Mouse (Mus musculus): Measurements from ENCODE around the gene Nfu1. TPM values are rescaled to one million over a fixed set of nuclear protein-coding genes. Genes with fewer than 3 reads are reported as not detected.

Gene Nfu1
- polyA plus RNA-seq, 1 experiment: 65.4 TPM

DNA sequence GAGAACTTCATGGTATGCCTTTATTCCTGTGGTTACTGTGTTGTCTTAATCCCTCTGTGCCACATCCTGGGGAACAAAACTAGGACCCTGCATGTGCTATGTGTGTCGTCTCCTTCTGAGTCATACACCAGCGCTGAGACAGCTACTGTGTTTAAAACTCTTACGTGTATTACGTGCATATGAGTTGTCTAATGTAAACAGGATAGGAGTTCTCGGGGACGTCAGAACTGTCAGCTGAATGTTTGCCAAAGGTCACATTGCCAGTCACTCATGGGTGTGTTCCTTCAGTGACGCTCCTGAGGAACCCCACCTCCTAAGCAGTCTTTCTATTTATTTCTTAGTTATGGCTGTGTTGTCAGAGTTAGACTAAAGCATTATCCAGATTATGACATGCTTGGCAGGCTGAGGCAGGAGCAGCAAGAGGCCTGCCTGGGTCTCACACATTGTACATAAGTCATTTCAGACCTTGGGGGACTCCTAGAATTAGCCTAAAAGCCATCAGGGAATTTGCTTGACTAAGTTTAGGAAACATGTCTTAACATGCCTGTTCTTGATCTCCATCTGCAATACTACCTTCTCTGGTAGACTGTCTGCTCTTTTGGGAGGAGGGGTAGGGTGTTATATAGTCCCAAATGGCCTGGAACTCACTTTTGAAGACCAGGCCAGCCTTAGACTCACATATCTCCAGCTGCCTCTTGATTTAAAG, 60.3 kb downstream of the Nfu1 start:
- no peak for TF ChIP-seq CTCF (IDR thresholded peaks at IDR 0.05; ENCODE audit: control insufficient read depth, insufficient read depth, low read length)
- no peak for TF ChIP-seq POLR2A (IDR thresholded peaks at IDR 0.05; ENCODE audit: borderline replicate concordance, control insufficient read depth, low read depth, low read length)
- Histone ChIP-seq H3K4me1 (ENCODE audit: control insufficient read depth, insufficient read depth, low read length) (no peaks in the 10 kb centered on the region), H3K27ac (ENCODE audit: control insufficient read depth, insufficient read depth, low read depth, low read length, poor library complexity) (no peak overlapping the region), H3K4me3 (replicated peaks; ENCODE audit: control insufficient read depth, low read depth, low read length) (no peak overlapping the region)
- WGBS: 80% methylated on average over 7 of the region's 7 CpGs

DNA sequence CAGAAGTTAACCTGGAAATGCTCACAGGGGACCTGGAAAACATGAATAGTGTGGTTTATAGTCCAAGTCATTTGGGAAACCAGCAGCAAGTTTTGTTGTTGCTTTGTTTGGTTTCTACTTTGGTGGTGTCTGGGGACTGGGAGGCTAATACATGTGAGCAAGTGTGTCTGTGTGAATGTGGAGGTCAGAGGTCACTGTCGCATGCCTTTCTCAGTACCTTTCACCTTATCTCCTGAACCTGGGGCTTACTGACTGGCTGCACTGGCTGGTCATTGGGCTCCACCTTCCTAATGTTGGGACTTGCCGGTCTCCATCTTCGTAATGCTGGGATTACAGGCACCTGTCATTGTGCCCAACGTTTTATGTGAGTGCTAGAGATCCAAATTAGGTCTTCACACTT, 61.6 kb downstream of the Nfu1 start:
- Histone ChIP-seq H3K27ac (ENCODE audit: control insufficient read depth, insufficient read depth, low read depth, low read length, poor library complexity) (no peak overlapping the region), H3K4me3 (replicated peaks; ENCODE audit: control insufficient read depth, low read depth, low read length) (no peak overlapping the region), H3K4me1 (ENCODE audit: control insufficient read depth, insufficient read depth, low read length) (no peaks in the 10 kb centered on the region; the same call in 1 of the 2 replicates)
- no peak for TF ChIP-seq CTCF (IDR thresholded peaks at IDR 0.05; ENCODE audit: control insufficient read depth, insufficient read depth, low read length)
- no peak for TF ChIP-seq POLR2A (IDR thresholded peaks at IDR 0.05; ENCODE audit: borderline replicate concordance, control insufficient read depth, low read depth, low read length)
- 94% methylated on average over 4 of the region's 4 CpGs for WGBS

DNA sequence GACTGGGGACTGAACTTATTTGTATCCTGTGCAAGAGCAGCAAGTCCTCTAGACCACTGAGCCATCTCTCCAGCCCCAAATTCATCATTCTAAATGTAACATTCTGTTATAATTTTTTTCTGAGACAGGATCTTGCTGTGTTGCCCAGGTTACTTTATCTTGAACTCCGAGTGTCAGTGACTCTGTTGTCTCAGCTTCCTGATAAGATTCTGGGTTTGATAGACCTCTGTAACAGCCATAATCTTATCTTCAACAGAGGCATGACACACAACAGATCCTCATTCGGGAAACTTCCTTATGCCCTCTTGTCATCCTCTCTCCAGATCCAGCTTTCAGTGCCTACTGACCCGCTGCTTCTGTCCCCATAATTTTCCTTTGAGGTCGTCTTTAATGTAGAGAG, 63.7 kb downstream of the Nfu1 start:
- 57% methylated on average over 4 of the region's 4 CpGs for WGBS
- no peak for TF ChIP-seq CTCF (IDR thresholded peaks at IDR 0.05; ENCODE audit: control insufficient read depth, insufficient read depth, low read length)
- TF ChIP-seq POLR2A (IDR thresholded peaks at IDR 0.05; ENCODE audit: borderline replicate concordance, control insufficient read depth, low read depth, low read length): no peak
- H3K4me1 ChIP-seq (ENCODE audit: control insufficient read depth, insufficient read depth, low read length): no peaks in the 10 kb centered on the region; the same call in 1 of the 2 replicates

DNA sequence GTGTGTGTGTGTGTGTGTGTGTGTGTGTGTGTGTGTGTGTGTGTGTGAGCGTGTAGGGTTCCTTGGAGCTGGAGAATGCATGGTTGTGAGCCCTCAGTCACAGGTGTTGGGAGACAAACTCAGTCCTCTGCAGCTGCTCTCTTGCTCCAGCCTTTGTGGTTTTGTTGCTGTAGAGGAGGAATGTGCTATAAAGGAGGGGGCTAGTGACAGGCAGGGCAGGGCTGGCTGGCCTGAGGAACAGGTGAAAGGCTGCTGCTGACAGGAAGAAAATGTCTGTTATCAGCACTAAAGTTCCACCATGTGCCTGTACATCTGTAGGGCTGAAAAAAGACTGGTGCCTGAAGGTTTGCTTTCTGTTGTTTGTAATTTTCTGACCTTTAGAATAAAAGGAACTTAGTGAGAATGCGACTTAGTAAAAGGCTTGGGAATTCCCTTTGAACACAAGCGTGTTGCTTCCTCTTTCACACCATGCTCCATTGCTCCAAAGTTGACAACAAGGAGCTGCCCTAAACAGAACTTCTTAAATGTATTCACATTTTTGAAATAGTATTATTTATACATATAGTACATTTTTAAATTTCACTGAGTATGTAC, 66.2 kb downstream of the Nfu1 start:
- no peaks in the 10 kb centered on the region; the same call in 1 of the 2 replicates for H3K4me1 ChIP-seq (ENCODE audit: control insufficient read depth, insufficient read depth, low read length)
- 22% methylated on average over 3 of the region's 3 CpGs for WGBS
- H3K27ac ChIP-seq (ENCODE audit: control insufficient read depth, insufficient read depth, low read depth, low read length, poor library complexity): peak overlapping the region; percentile 36
- no peak for TF ChIP-seq CTCF (IDR thresholded peaks at IDR 0.05; ENCODE audit: control insufficient read depth, insufficient read depth, low read length)
- TF ChIP-seq POLR2A (IDR thresholded peaks at IDR 0.05; ENCODE audit: borderline replicate concordance, control insufficient read depth, low read depth, low read length): no peak
- H3K4me3 ChIP-seq (replicated peaks; ENCODE audit: control insufficient read depth, low read depth, low read length): no peak overlapping the region

More for the DNA sequence above, 63.7 kb downstream of the Nfu1 start:
- no peak overlapping the region for H3K27ac ChIP-seq (ENCODE audit: control insufficient read depth, insufficient read depth, low read depth, low read length, poor library complexity)
- H3K4me3 ChIP-seq (replicated peaks; ENCODE audit: control insufficient read depth, low read depth, low read length): no peak overlapping the region

Other genes starting within 250 kb of the Nfu1 start
- 3.7 and 9.0 TPM in 2 replicates for gene Anxa4, start 215.7 kb upstream of the Nfu1 start, polyA plus RNA-seq (2011; ENCODE audit: insufficient read depth, insufficient read length, low replicate concordance, missing spikeins)
- 11.6 and 16.9 TPM in 2 replicates for gene Aak1, start 159.7 kb upstream of the Nfu1 start, polyA plus RNA-seq (2011; ENCODE audit: insufficient read depth, insufficient read length, low replicate concordance, missing spikeins)
- 6.1 and 11.5 TPM in 2 replicates for gene Gfpt1, start 33.6 kb downstream of the Nfu1 start, polyA plus RNA-seq (2011; ENCODE audit: insufficient read depth, insufficient read length, low replicate concordance, missing spikeins)
- not detected in 2 replicates for gene D6Ertd527e, start 95.5 kb downstream of the Nfu1 start, polyA plus RNA-seq (2011; ENCODE audit: insufficient read depth, insufficient read length, low replicate concordance, missing spikeins)

Measured in bone marrow, adult 2 months (tissue).